Mouse (Mus musculus): ENCODE measurements at regions not wholly inside any gene's neighbourhood (a gene's known extent, or its start where the extent isn't known, plus 50 kb on each side); places are given as distances from the start of the nearest gene placed in this dataset.

DNA sequence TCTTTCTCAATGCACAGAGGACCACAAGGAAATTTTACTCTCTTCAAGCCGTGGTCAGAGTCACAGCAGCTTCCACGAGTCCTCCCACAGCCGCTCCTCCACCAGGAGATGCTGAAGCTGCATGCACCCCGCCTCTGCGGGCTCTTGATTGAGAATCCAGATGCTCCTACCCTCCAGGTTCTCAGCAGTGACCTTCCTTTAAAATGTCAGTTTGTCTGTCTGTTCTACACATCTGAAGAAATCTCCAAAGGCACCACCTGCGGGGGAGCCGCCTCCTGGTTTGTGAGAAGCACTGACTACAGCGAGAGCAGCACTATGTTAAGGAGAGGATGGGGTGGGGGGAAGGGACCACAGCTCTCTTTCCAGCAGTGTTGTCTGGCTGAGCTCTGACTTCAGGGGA, 303.8 kb downstream of the Hlx start:
- Histone ChIP-seq H3K9me3 (no peaks in the 10 kb centered on the region), H3K4me2 (no peak overlapping the region), H3K27me3 (replicated peaks) (no peaks in the 10 kb centered on the region; the same call in 1 of the 2 replicates), H3K36me3 (no peaks in the 10 kb centered on the region), H3K9ac (no peak overlapping the region), H3K27ac (replicated peaks) (no peak overlapping the region), H3K4me3 (no peak overlapping the region), H3K4me1 (no peaks in the 10 kb centered on the region)
- 51% methylated on average over 8 of the region's 8 CpGs for WGBS
- no peak for ATAC-seq (ENCODE audit: extremely low read depth, insufficient number of reproducible peaks, low FRiP score, low TSS enrichment)

- H3K27ac ChIP-seq (replicated peaks), result no peak overlapping the region
- no peaks in the 10 kb centered on the region for H3K36me3 ChIP-seq
- H3K4me2 ChIP-seq, result no peak overlapping the region
- no peaks in the 10 kb centered on the region for H3K4me1 ChIP-seq
- no peak overlapping the region for H3K4me3 ChIP-seq
- H3K9me3 ChIP-seq, result no peaks in the 10 kb centered on the region
- ATAC-seq (ENCODE audit: extremely low read depth, insufficient number of reproducible peaks, low FRiP score, low TSS enrichment), result no peak
- WGBS, result 75% methylated on average over 3 of the region's 3 CpGs
- no peaks in the 10 kb centered on the region; the same call in 1 of the 2 replicates for H3K27me3 ChIP-seq (replicated peaks)
- no peak overlapping the region for H3K9ac ChIP-seq
Observed at GRCm38 (mm10) chr1:184428035-184428434, 304.4 kb downstream of the Hlx start.

- no peaks in the 10 kb centered on the region for H3K4me1 ChIP-seq
- no peak overlapping the region for H3K9ac ChIP-seq
- H3K36me3 ChIP-seq, result no peaks in the 10 kb centered on the region
- no peak overlapping the region for H3K4me3 ChIP-seq
- WGBS, result 89% methylated on average over 1 of the region's 1 CpGs
- no peak overlapping the region for H3K4me2 ChIP-seq
- ATAC-seq (ENCODE audit: extremely low read depth, insufficient number of reproducible peaks, low FRiP score, low TSS enrichment), result no peak
- no peak overlapping the region for H3K27ac ChIP-seq (replicated peaks)
- H3K27me3 ChIP-seq (replicated peaks), result no peaks in the 10 kb centered on the region; the same call in 1 of the 2 replicates
- H3K9me3 ChIP-seq, result no peaks in the 10 kb centered on the region
Observed at GRCm38 (mm10) chr1:184425694-184426093, 306.7 kb downstream of the Hlx start.

DNA sequence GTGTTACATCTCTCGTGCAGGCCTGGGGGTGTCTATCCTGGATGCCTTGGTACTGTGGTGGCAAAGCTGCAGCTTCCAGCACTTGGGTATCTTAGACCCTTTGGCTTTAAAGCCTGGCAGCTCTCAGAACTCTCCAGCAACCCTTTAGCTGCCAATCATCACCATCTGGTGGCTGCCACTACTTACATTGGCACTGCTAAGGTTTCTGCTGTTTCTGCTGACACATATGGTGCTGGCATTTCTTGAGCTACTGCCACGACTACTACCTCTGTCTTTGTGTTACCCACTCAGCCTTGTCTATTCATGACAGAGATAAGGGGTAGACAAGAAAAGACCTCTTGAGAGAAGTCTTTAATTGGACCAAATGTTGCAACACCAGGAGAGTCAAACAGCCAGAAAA, 308.4 kb downstream of the Hlx start:
- no peak for ATAC-seq (ENCODE audit: extremely low read depth, insufficient number of reproducible peaks, low FRiP score, low TSS enrichment)
- Histone ChIP-seq H3K4me3 (no peak overlapping the region), H3K9ac (no peak overlapping the region), H3K36me3 (no peaks in the 10 kb centered on the region), H3K4me1 (no peaks in the 10 kb centered on the region), H3K4me2 (no peak overlapping the region), H3K9me3 (no peaks in the 10 kb centered on the region), H3K27ac (replicated peaks) (no peak overlapping the region), H3K27me3 (replicated peaks) (no peaks in the 10 kb centered on the region; the same call in 1 of the 2 replicates)
- 65% methylated on average over 2 of the region's 2 CpGs for WGBS

DNA sequence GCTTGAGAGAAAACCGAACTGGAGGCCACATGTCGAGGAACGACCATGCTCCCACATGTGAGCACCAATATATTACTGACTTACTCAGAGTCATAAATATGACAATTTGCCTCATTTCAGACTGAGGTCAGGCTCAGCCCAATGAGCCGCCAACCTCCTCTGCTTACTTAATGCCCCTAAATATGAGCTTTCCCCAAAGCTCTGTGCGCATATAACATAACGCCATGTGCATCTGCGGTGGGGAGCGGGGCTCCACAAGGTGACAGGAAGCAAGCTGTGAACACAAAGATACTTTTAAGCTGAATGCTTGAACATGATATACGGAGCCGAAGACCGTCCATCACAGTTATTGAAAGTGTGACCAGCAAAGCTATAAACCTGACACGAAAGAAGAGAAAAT, 319.8 kb downstream of the Hlx start:
- H3K4me2 ChIP-seq, result no peak overlapping the region
- no peak for ATAC-seq (ENCODE audit: extremely low read depth, insufficient number of reproducible peaks, low FRiP score, low TSS enrichment)
- no peak overlapping the region for H3K27ac ChIP-seq (replicated peaks)
- 79% methylated on average over 12 of the region's 12 CpGs for WGBS
- no peaks in the 10 kb centered on the region for H3K27me3 ChIP-seq (replicated peaks)
- no peak overlapping the region for H3K4me3 ChIP-seq
- no peaks in the 10 kb centered on the region for H3K4me1 ChIP-seq
- no peaks in the 10 kb centered on the region for H3K36me3 ChIP-seq
- H3K9me3 ChIP-seq, result no peaks in the 10 kb centered on the region
- H3K9ac ChIP-seq, result no peak overlapping the region

GRCm38 (mm10) chr1:184411066-184411465, 321.4 kb downstream of the Hlx start:
- H3K27me3 ChIP-seq (replicated peaks), result no peaks in the 10 kb centered on the region
- WGBS, result 58% methylated on average over 3 of the region's 3 CpGs
- no peak overlapping the region for H3K9ac ChIP-seq
- H3K9me3 ChIP-seq, result no peaks in the 10 kb centered on the region
- no peak for ATAC-seq (ENCODE audit: extremely low read depth, insufficient number of reproducible peaks, low FRiP score, low TSS enrichment)
- H3K4me3 ChIP-seq, result no peak overlapping the region
- no peaks in the 10 kb centered on the region for H3K4me1 ChIP-seq
- no peak overlapping the region for H3K27ac ChIP-seq (replicated peaks)
- no peak overlapping the region for H3K4me2 ChIP-seq
- H3K36me3 ChIP-seq, result no peaks in the 10 kb centered on the region

GRCm38 (mm10) chr1:184409986-184410385, 322.4 kb downstream of the Hlx start:
- Histone ChIP-seq H3K4me1 (no peaks in the 10 kb centered on the region), H3K9ac (no peak overlapping the region), H3K36me3 (no peaks in the 10 kb centered on the region), H3K4me2 (no peak overlapping the region), H3K27me3 (replicated peaks) (no peaks in the 10 kb centered on the region), H3K9me3 (no peaks in the 10 kb centered on the region), H3K4me3 (no peak overlapping the region), H3K27ac (replicated peaks) (no peak overlapping the region)
- no peak for ATAC-seq (ENCODE audit: extremely low read depth, insufficient number of reproducible peaks, low FRiP score, low TSS enrichment)
- WGBS, result 69% methylated on average over 7 of the region's 7 CpGs

DNA sequence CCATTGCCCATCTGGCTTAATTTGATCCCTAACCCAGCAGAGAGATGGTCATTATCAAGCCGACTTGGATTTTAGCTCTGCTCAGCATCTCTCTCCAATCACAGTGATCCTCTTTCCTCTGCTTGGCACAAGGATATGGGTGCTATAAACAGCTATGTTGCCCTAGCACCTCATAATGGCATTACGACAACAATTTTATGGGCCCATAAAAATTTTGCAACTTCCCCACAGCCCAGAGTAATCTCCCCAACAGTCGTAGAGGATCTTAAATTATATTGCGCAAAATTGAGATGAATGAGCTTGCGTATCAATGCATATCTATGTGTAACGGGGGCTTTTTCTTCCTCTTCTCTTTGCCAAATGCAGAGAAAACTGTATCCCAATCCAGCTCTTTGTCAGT, 329.4 kb downstream of the Hlx start:
- WGBS, result 82% methylated on average over 6 of the region's 6 CpGs
- Histone ChIP-seq H3K27me3 (replicated peaks) (no peaks in the 10 kb centered on the region), H3K27ac (replicated peaks) (no peak overlapping the region), H3K4me2 (no peak overlapping the region), H3K36me3 (no peaks in the 10 kb centered on the region), H3K9ac (no peak overlapping the region), H3K9me3 (no peaks in the 10 kb centered on the region), H3K4me3 (no peak overlapping the region), H3K4me1 (no peaks in the 10 kb centered on the region)
- ATAC-seq (ENCODE audit: extremely low read depth, insufficient number of reproducible peaks, low FRiP score, low TSS enrichment), result no peak

GRCm38 (mm10) chr1:184395215-184395614, 337.2 kb downstream of the Hlx start:
- Histone ChIP-seq H3K9ac (no peak overlapping the region), H3K4me1 (no peaks in the 10 kb centered on the region), H3K4me3 (no peak overlapping the region), H3K27ac (replicated peaks) (no peak overlapping the region), H3K36me3 (no peaks in the 10 kb centered on the region), H3K9me3 (no peaks in the 10 kb centered on the region), H3K27me3 (replicated peaks) (no peaks in the 10 kb centered on the region), H3K4me2 (peak overlapping the region; percentile 20; the same call in 1 of the 2 replicates)
- no peak for ATAC-seq (ENCODE audit: extremely low read depth, insufficient number of reproducible peaks, low FRiP score, low TSS enrichment)
- WGBS, result 50% methylated on average over 15 of the region's 15 CpGs

DNA sequence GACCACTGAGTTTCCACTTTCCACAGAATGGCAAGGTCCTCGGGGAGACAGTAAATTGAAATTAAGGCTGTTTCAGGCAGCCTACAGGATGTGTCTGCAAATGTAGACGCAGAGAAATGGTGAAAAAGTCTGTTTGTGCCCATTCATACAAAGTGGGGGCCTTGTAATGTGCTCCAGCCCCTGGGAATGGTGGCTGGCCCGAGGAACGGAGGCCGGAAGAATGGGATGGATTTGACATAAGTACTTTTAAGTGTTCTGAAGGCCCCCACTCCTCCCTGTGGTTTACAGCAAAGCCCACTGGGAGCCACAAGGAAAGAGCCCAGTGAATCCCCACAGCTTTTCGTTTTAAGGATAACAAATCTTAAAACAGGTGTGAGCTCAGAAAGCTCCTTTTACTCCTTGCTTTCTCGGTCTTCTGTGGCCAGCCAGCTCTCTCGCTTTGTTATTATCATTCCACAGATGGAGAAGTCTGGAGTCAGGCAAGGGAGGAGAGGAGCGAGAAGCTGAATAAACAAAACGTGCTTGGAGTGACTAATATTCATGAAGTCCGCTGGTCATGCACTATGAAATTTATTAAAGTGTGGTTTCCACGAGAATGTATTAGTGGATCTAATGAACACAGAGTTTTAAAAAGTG, 337.7 kb downstream of the Hlx start:
- Histone ChIP-seq H3K9me3 (no peaks in the 10 kb centered on the region), H3K9ac (no peak overlapping the region), H3K36me3 (no peaks in the 10 kb centered on the region), H3K27me3 (replicated peaks) (no peaks in the 10 kb centered on the region), H3K4me1 (no peaks in the 10 kb centered on the region), H3K4me2 (peak overlapping the region; percentile 20; the same call in 1 of the 2 replicates), H3K4me3 (no peak overlapping the region), H3K27ac (replicated peaks) (no peak overlapping the region)
- WGBS, result 67% methylated on average over 12 of the region's 12 CpGs
- no peak for ATAC-seq (ENCODE audit: extremely low read depth, insufficient number of reproducible peaks, low FRiP score, low TSS enrichment)

DNA sequence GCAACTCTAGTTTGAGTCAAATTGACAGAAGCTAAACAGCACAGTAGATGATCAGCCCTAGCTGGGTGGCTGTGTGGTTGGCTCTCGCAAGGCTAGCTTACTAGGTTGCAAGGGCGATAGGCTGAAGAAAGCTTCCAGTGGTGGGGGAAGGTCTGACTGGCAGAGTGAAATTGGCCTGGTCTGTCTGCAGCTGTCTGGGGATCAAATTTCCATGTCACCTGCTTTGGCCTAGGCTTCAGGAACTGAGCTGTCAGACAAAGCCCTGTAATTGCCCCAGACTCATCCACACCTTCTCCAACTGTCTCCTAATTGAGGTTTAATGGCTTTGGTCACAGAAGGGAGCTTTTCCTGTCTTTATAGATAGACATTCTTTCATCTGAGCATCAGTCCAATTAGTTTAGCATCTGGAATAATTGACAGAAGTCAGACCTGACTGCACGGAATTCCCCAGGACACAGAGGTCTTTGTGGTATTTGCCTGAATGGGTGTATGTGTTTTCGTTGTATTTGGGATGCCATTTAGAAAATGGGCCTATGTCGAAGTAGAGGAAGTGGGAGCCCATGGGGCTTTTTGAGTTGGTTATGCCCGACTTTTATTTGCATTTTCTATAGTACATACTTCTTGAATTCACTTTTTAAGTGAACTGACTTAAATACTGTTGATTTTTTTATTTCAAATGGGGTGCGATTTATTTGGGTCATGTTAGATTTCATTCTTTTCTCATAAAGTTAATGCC, 348.2 kb downstream of the Hlx start:
- Histone ChIP-seq H3K4me1 (no peaks in the 10 kb centered on the region), H3K4me2 (no peak overlapping the region), H3K9me3 (no peaks in the 10 kb centered on the region), H3K27ac (replicated peaks) (no peak overlapping the region), H3K36me3 (no peaks in the 10 kb centered on the region), H3K9ac (no peak overlapping the region), H3K27me3 (replicated peaks) (no peaks in the 10 kb centered on the region), H3K4me3 (no peak overlapping the region)
- 75% methylated on average over 7 of the region's 7 CpGs for WGBS
- ATAC-seq (ENCODE audit: extremely low read depth, insufficient number of reproducible peaks, low FRiP score, low TSS enrichment), result no peak

GRCm38 (mm10) chr1:184378665-184379064, 344.6 kb upstream of the 1700056E22Rik start:
- Histone ChIP-seq H3K27me3 (replicated peaks) (no peaks in the 10 kb centered on the region), H3K9me3 (0 out of 2 replicates have a peak, but pooled peaks cover 2% of the 10 kb centered on the region), H3K27ac (replicated peaks) (no peak overlapping the region), H3K4me1 (no peaks in the 10 kb centered on the region), H3K36me3 (no peaks in the 10 kb centered on the region), H3K4me2 (no peak overlapping the region), H3K4me3 (no peak overlapping the region), H3K9ac (no peak overlapping the region)
- WGBS, result 68% methylated on average over 1 of the region's 1 CpGs
- no peak for ATAC-seq (ENCODE audit: extremely low read depth, insufficient number of reproducible peaks, low FRiP score, low TSS enrichment)
